Mouse (Mus musculus) embryonic facial prominence, embryonic 15.5 days (tissue): ENCODE measurements around the gene Spint2. TPM values are rescaled to one million over a fixed set of nuclear protein-coding genes. Genes with fewer than 3 reads are reported as not detected.
A peak's percentile ranks its signal among the peaks of the same experiment; 100 is the strongest.

Experiments
- ATAC-seq: fragments of 200-750 bp; cut with Nextera tagmentation; 2 replicates; pipeline ENCODE4 v1.8.0; 2017; ENCODE audit warnings: low read depth, moderate TSS enrichment; ENCODE audit not compliant: insufficient number of reproducible peaks, low FRiP score, low TSS enrichment
- H3K27ac ChIP-seq: fragments of 300-500 bp; sonication (generic); replicated peaks from 2 replicates; pipeline ENCODE4 v1.5.1; 2015; ENCODE audit warnings: mild to moderate bottlenecking, inconsistent platforms
- H3K27me3 ChIP-seq: fragments of 300-500 bp; sonication (generic); 2 replicates; pipeline ENCODE4 v1.6.1; 2015; ENCODE audit warnings: inconsistent platforms
- H3K36me3 ChIP-seq: fragments of 300-500 bp; sonication (generic); 2 replicates; pipeline ENCODE4 v1.6.1; 2015; ENCODE audit warnings: mild to moderate bottlenecking, inconsistent platforms
- H3K4me1 ChIP-seq: fragments of 300-500 bp; sonication (generic); 2 replicates; pipeline ENCODE4 v1.6.1; 2015; ENCODE audit warnings: inconsistent platforms
- H3K4me2 ChIP-seq: fragments of 300-500 bp; sonication (generic); replicated peaks from 2 replicates; pipeline ENCODE4 v1.6.1; 2015; ENCODE audit warnings: mild to moderate bottlenecking, inconsistent platforms
- H3K4me3 ChIP-seq: fragments of 300-500 bp; sonication (generic); replicated peaks from 2 replicates; pipeline ENCODE4 v1.5.1; 2015; ENCODE audit warnings: mild to moderate bottlenecking, inconsistent platforms
- H3K9ac ChIP-seq: fragments of 300-500 bp; sonication (generic); 2 replicates; pipeline ENCODE4 v1.6.1; 2015; ENCODE audit warnings: inconsistent platforms
- H3K9me3 ChIP-seq: fragments of 300-500 bp; sonication (generic); replicated peaks from 2 replicates; pipeline ENCODE4 v1.6.1; 2016; ENCODE audit warnings: inconsistent platforms
- WGBS: fragments of 180-500 bp; shearing (Covaris S2); methylation state at CpG from one replicate; pipeline ENCODE4 v1.1.7; 2015; 5-methylcytosine and 5-hydroxymethylcytosine counted together
- polyA plus RNA-seq: library from polyadenylated mRNA; unstranded; fragments of >200 nt; fragmentation: Nextera tagmentation; extraction: Ambion mirVana; gene quantifications from 2 replicates; pipeline ENCODE4 v1.2.1, GENCODE M21; 2015

The Spint2 gene
- polyA plus RNA-seq, 1 experiment from 2014 or later, result 261 TPM

GRCm38 (mm10) chr7:29303738-29304462, 22.2 kb upstream of the Spint2 start, which contains the start of gene Dpf1:
Gene Dpf1 (plus strand): TSS chr7:29303951.
- H3K27me3 ChIP-seq, result peaks cover 6% of the 10 kb centered on the region; the same call in 1 of the 2 replicates
- WGBS, result under 1% methylated on average over 66 of the region's 67 CpGs
- H3K9me3 ChIP-seq, result no peaks in the 10 kb centered on the region
- H3K9ac ChIP-seq, result peak within 1 kb of the TSS; percentile 37
- ATAC-seq, result peak; percentile 83
- H3K27ac ChIP-seq, result no peak within 1 kb of the TSS
- H3K4me3 ChIP-seq, result peak within 1 kb of the TSS; percentile 54
- peak within 1 kb of the TSS; percentile 96 for H3K4me2 ChIP-seq
- no peaks in the 10 kb centered on the region for H3K36me3 ChIP-seq
- peaks cover 57% of the 10 kb centered on the region for H3K4me1 ChIP-seq

GRCm38 (mm10) chr7:29302641-29303040, 20.9 kb upstream of the Spint2 start:
- Histone ChIP-seq H3K27me3 (peaks cover 6% of the 10 kb centered on the region; the same call in 1 of the 2 replicates), H3K9me3 (no peaks in the 10 kb centered on the region), H3K4me1 (peaks cover 45% of the 10 kb centered on the region), H3K4me3 (no peak overlapping the region), H3K4me2 (no peak overlapping the region), H3K9ac (no peak overlapping the region), H3K27ac (no peak overlapping the region), H3K36me3 (no peaks in the 10 kb centered on the region)
- no peak for ATAC-seq
- WGBS, result 62% methylated on average over 7 of the region's 7 CpGs

GRCm38 (mm10) chr7:29301127-29301566, 19.4 kb upstream of the Spint2 start:
- no peak for ATAC-seq
- Histone ChIP-seq H3K9me3 (no peaks in the 10 kb centered on the region), H3K27ac (no peak overlapping the region), H3K36me3 (no peaks in the 10 kb centered on the region), H3K27me3 (peaks cover 6% of the 10 kb centered on the region; the same call in 1 of the 2 replicates), H3K9ac (no peak overlapping the region), H3K4me1 (peaks cover 32% of the 10 kb centered on the region), H3K4me3 (no peak overlapping the region), H3K4me2 (peak overlapping the region; percentile 37; the same call in 1 of the 2 replicates)
- WGBS, result 4% methylated on average over 7 of the region's 7 CpGs

- Histone ChIP-seq H3K4me1 (peaks cover 20% of the 10 kb centered on the region), H3K27me3 (no peaks in the 10 kb centered on the region), H3K36me3 (no peaks in the 10 kb centered on the region), H3K4me3 (no peak overlapping the region), H3K9ac (no peak overlapping the region), H3K27ac (no peak overlapping the region), H3K9me3 (no peaks in the 10 kb centered on the region), H3K4me2 (no peak overlapping the region)
- no peak for ATAC-seq
- 9% methylated on average over 10 of the region's 10 CpGs for WGBS
These were observed 15.3 kb upstream of the Spint2 start for GRCm38 (mm10) chr7:29296998-29297397.

- Histone ChIP-seq H3K4me1 (peaks cover 26% of the 10 kb centered on the region), H3K9ac (no peak overlapping the region), H3K27me3 (no peaks in the 10 kb centered on the region), H3K36me3 (no peaks in the 10 kb centered on the region), H3K9me3 (no peaks in the 10 kb centered on the region), H3K4me2 (no peak overlapping the region), H3K27ac (no peak overlapping the region), H3K4me3 (no peak overlapping the region)
- no peak for ATAC-seq
- WGBS, result 81% methylated on average over 24 of the region's 24 CpGs
These were observed 14.3 kb upstream of the Spint2 start for GRCm38 (mm10) chr7:29295861-29296647.

- ATAC-seq, result no peak
- Histone ChIP-seq H3K27ac (no peak overlapping the region), H3K9me3 (no peaks in the 10 kb centered on the region), H3K36me3 (no peaks in the 10 kb centered on the region), H3K4me3 (no peak overlapping the region), H3K4me1 (peaks cover 42% of the 10 kb centered on the region), H3K27me3 (no peaks in the 10 kb centered on the region), H3K4me2 (no peak overlapping the region), H3K9ac (no peak overlapping the region)
- 69% methylated on average over 13 of the region's 13 CpGs for WGBS
These were observed 12.5 kb upstream of the Spint2 start for GRCm38 (mm10) chr7:29294111-29294761.

GRCm38 (mm10) chr7:29293131-29294065, 11.7 kb upstream of the Spint2 start:
- no peaks in the 10 kb centered on the region for H3K27me3 ChIP-seq
- no peaks in the 10 kb centered on the region for H3K9me3 ChIP-seq
- H3K27ac ChIP-seq, result no peak overlapping the region
- H3K4me3 ChIP-seq, result no peak overlapping the region
- H3K4me1 ChIP-seq, result peaks cover 50% of the 10 kb centered on the region
- no peak overlapping the region for H3K9ac ChIP-seq
- 38% methylated on average over 19 of the region's 19 CpGs for WGBS
- no peak for ATAC-seq
- H3K4me2 ChIP-seq, result no peak overlapping the region
- no peaks in the 10 kb centered on the region for H3K36me3 ChIP-seq

GRCm38 (mm10) chr7:29292458-29293098, 10.9 kb upstream of the Spint2 start:
- ATAC-seq, result no peak
- Histone ChIP-seq H3K9ac (no peak overlapping the region), H3K27me3 (no peaks in the 10 kb centered on the region), H3K9me3 (no peaks in the 10 kb centered on the region), H3K4me1 (peaks cover 50% of the 10 kb centered on the region), H3K36me3 (no peaks in the 10 kb centered on the region), H3K4me3 (no peak overlapping the region), H3K27ac (peak overlapping the region; percentile 44; the same call in 1 of the 2 replicates), H3K4me2 (no peak overlapping the region)
- WGBS, result 29% methylated on average over 8 of the region's 8 CpGs

- ATAC-seq, result 0 out of 2 replicates have a peak, but pooled peaks have one; percentile 16
- Histone ChIP-seq H3K4me2 (no peak overlapping the region), H3K9me3 (no peaks in the 10 kb centered on the region), H3K4me3 (no peak overlapping the region), H3K27ac (peak overlapping the region; percentile 34; the same call in 1 of the 2 replicates), H3K27me3 (no peaks in the 10 kb centered on the region), H3K36me3 (no peaks in the 10 kb centered on the region), H3K4me1 (peaks cover 50% of the 10 kb centered on the region), H3K9ac (no peak overlapping the region)
- 31% methylated on average over 6 of the region's 7 CpGs for WGBS
These were observed 10.1 kb upstream of the Spint2 start for GRCm38 (mm10) chr7:29291616-29292457.
